Mouse (Mus musculus): ENCODE measurements around the gene AC134908.4. TPM values are rescaled to one million over a fixed set of nuclear protein-coding genes. Genes with fewer than 3 reads are reported as not detected.
A peak's percentile ranks its signal among the peaks of the same experiment; 100 is the strongest.

AC134908.4 gene
- polyA plus RNA-seq, 1 experiment from 2014 or later = not detected

- ATAC-seq (replicated peaks; ENCODE audit: low FRiP score, low TSS enrichment, low read depth) (no peak), DNase-seq (ENCODE audit: low spot score) (no peak)
- peaks cover 45% of the 10 kb centered on the region for H3K4me1 ChIP-seq (replicated peaks; ENCODE audit: control insufficient read depth, insufficient read depth, low read length)
- 84% methylated on average over 8 of the region's 8 CpGs for WGBS
- no peak overlapping the region for H3K9ac ChIP-seq (ENCODE audit: low read length)
- H3K27me3 ChIP-seq (replicated peaks; ENCODE audit: control insufficient read depth, insufficient read depth, low read length) = no peaks in the 10 kb centered on the region
- H3K36me3 ChIP-seq (ENCODE audit: control insufficient read depth, insufficient read depth, low read length) = peaks cover 45% of the 10 kb centered on the region
- H3K4me2 ChIP-seq (ENCODE audit: low read length) = peak overlapping the region; percentile 85
- H3K9me3 ChIP-seq (ENCODE audit: control insufficient read depth, low read length) = no peaks in the 10 kb centered on the region
- peak overlapping the region; percentile 69 for H3K4me3 ChIP-seq (ENCODE audit: low read depth, low read length)
- H3K27ac ChIP-seq (ENCODE audit: low read depth) = peak overlapping the region; percentile 82
These were observed 32.8 kb upstream of the AC134908.4 start for GRCm38 (mm10) chr17:25828223-25828594.

GRCm38 (mm10) chr17:25827546-25828222, 32.2 kb upstream of the AC134908.4 start:
- no peak for DNase-seq (ENCODE audit: low spot score)
- H3K27me3 ChIP-seq (replicated peaks; ENCODE audit: control insufficient read depth, insufficient read depth, low read length) = no peaks in the 10 kb centered on the region
- peaks cover 45% of the 10 kb centered on the region for H3K4me1 ChIP-seq (replicated peaks; ENCODE audit: control insufficient read depth, insufficient read depth, low read length)
- no peak overlapping the region for H3K4me3 ChIP-seq (ENCODE audit: low read depth, low read length)
- H3K27ac ChIP-seq (ENCODE audit: low read depth) = no peak overlapping the region
- no peak for ATAC-seq (replicated peaks; ENCODE audit: low FRiP score, low TSS enrichment, low read depth)
- WGBS = 96% methylated on average over 22 of the region's 22 CpGs
- no peak overlapping the region for H3K9ac ChIP-seq (ENCODE audit: low read length)
- H3K4me2 ChIP-seq (ENCODE audit: low read length) = no peak overlapping the region
- H3K36me3 ChIP-seq (ENCODE audit: control insufficient read depth, insufficient read depth, low read length) = peaks cover 45% of the 10 kb centered on the region
- no peaks in the 10 kb centered on the region for H3K9me3 ChIP-seq (ENCODE audit: control insufficient read depth, low read length)

- no peak overlapping the region for H3K4me3 ChIP-seq (ENCODE audit: low read depth, low read length)
- H3K27me3 ChIP-seq (replicated peaks; ENCODE audit: control insufficient read depth, insufficient read depth, low read length) = no peaks in the 10 kb centered on the region
- H3K9me3 ChIP-seq (ENCODE audit: control insufficient read depth, low read length) = no peaks in the 10 kb centered on the region
- H3K36me3 ChIP-seq (ENCODE audit: control insufficient read depth, insufficient read depth, low read length) = peaks cover 45% of the 10 kb centered on the region
- H3K4me2 ChIP-seq (ENCODE audit: low read length) = no peak overlapping the region
- WGBS = 93% methylated on average over 13 of the region's 13 CpGs
- DNase-seq (ENCODE audit: low spot score) (no peak), ATAC-seq (replicated peaks; ENCODE audit: low FRiP score, low TSS enrichment, low read depth) (no peak)
- H3K27ac ChIP-seq (ENCODE audit: low read depth) = no peak overlapping the region
- peaks cover 44% of the 10 kb centered on the region for H3K4me1 ChIP-seq (replicated peaks; ENCODE audit: control insufficient read depth, insufficient read depth, low read length)
- no peak overlapping the region for H3K9ac ChIP-seq (ENCODE audit: low read length)
These were observed 31.6 kb upstream of the AC134908.4 start for GRCm38 (mm10) chr17:25827011-25827410.

- Histone ChIP-seq H3K4me1 (replicated peaks; ENCODE audit: control insufficient read depth, insufficient read depth, low read length) (peaks cover 35% of the 10 kb centered on the region), H3K27ac (ENCODE audit: low read depth) (no peak overlapping the region), H3K4me2 (ENCODE audit: low read length) (no peak overlapping the region), H3K9ac (ENCODE audit: low read length) (no peak overlapping the region), H3K9me3 (ENCODE audit: control insufficient read depth, low read length) (no peaks in the 10 kb centered on the region), H3K4me3 (ENCODE audit: low read depth, low read length) (no peak overlapping the region), H3K36me3 (ENCODE audit: control insufficient read depth, insufficient read depth, low read length) (peaks cover 36% of the 10 kb centered on the region), H3K27me3 (replicated peaks; ENCODE audit: control insufficient read depth, insufficient read depth, low read length) (peaks cover 5% of the 10 kb centered on the region; the same call in 1 of the 2 replicates)
- DNase-seq (ENCODE audit: low spot score) = no peak
- 96% methylated on average over 27 of the region's 27 CpGs for WGBS
- ATAC-seq (replicated peaks; ENCODE audit: low FRiP score, low TSS enrichment, low read depth) = no peak
These were observed 30.6 kb upstream of the AC134908.4 start for GRCm38 (mm10) chr17:25825984-25826570.

- Histone ChIP-seq H3K4me1 (replicated peaks; ENCODE audit: control insufficient read depth, insufficient read depth, low read length) (peaks cover 29% of the 10 kb centered on the region), H3K27me3 (replicated peaks; ENCODE audit: control insufficient read depth, insufficient read depth, low read length) (peaks cover 11% of the 10 kb centered on the region), H3K9me3 (ENCODE audit: control insufficient read depth, low read length) (no peaks in the 10 kb centered on the region), H3K9ac (ENCODE audit: low read length) (no peak overlapping the region), H3K4me3 (ENCODE audit: low read depth, low read length) (no peak overlapping the region), H3K4me2 (ENCODE audit: low read length) (peak overlapping the region; percentile 92; the same call in 1 of the 2 replicates), H3K27ac (ENCODE audit: low read depth) (no peak overlapping the region), H3K36me3 (ENCODE audit: control insufficient read depth, insufficient read depth, low read length) (peaks cover 29% of the 10 kb centered on the region)
- no peak for ATAC-seq (replicated peaks; ENCODE audit: low FRiP score, low TSS enrichment, low read depth)
- no peak for DNase-seq (ENCODE audit: low spot score)
- WGBS = 94% methylated on average over 6 of the region's 6 CpGs
These were observed 29.9 kb upstream of the AC134908.4 start for GRCm38 (mm10) chr17:25825311-25825710.

GRCm38 (mm10) chr17:25824362-25825142, 29.1 kb upstream of the AC134908.4 start:
- Histone ChIP-seq H3K27ac (ENCODE audit: low read depth) (no peak overlapping the region), H3K9me3 (ENCODE audit: control insufficient read depth, low read length) (no peaks in the 10 kb centered on the region), H3K27me3 (replicated peaks; ENCODE audit: control insufficient read depth, insufficient read depth, low read length) (peaks cover 18% of the 10 kb centered on the region), H3K36me3 (ENCODE audit: control insufficient read depth, insufficient read depth, low read length) (peaks cover 24% of the 10 kb centered on the region), H3K9ac (ENCODE audit: low read length) (peak overlapping the region; percentile 62; the same call in 1 of the 2 replicates), H3K4me3 (ENCODE audit: low read depth, low read length) (peak overlapping the region; percentile 77; the same call in 1 of the 2 replicates), H3K4me2 (ENCODE audit: low read length) (peak overlapping the region; percentile 92), H3K4me1 (replicated peaks; ENCODE audit: control insufficient read depth, insufficient read depth, low read length) (peaks cover 21% of the 10 kb centered on the region)
- ATAC-seq (replicated peaks; ENCODE audit: low FRiP score, low TSS enrichment, low read depth) = no peak
- DNase-seq (ENCODE audit: low spot score) = no peak
- 66% methylated on average over 17 of the region's 17 CpGs for WGBS

- Histone ChIP-seq H3K4me3 (ENCODE audit: low read depth, low read length) (peak within 1 kb of the TSS; percentile 77), H3K9me3 (ENCODE audit: control insufficient read depth, low read length) (no peaks in the 10 kb centered on the region), H3K36me3 (ENCODE audit: control insufficient read depth, insufficient read depth, low read length) (peaks cover 24% of the 10 kb centered on the region), H3K27ac (ENCODE audit: low read depth) (peak within 1 kb of the TSS; percentile 38), H3K4me1 (replicated peaks; ENCODE audit: control insufficient read depth, insufficient read depth, low read length) (peaks cover 19% of the 10 kb centered on the region), H3K27me3 (replicated peaks; ENCODE audit: control insufficient read depth, insufficient read depth, low read length) (peaks cover 29% of the 10 kb centered on the region), H3K9ac (ENCODE audit: low read length) (peak within 1 kb of the TSS; percentile 62), H3K4me2 (ENCODE audit: low read length) (peak within 1 kb of the TSS; percentile 92)
- under 1% methylated on average over 18 of the region's 18 CpGs for WGBS
- ATAC-seq (replicated peaks; ENCODE audit: low FRiP score, low TSS enrichment, low read depth) = 0 out of 2 replicates have a peak, but pooled peaks have one; percentile 49
- DNase-seq (ENCODE audit: low spot score) = peak; percentile 79
These were observed 28.0 kb upstream of the AC134908.4 start, which contains the start of gene Wdr24 for GRCm38 (mm10) chr17:25823452-25823851. Gene Wdr24, plus strand, starts transcription at chr17:25823627.

- Histone ChIP-seq H3K27me3 (replicated peaks; ENCODE audit: control insufficient read depth, insufficient read depth, low read length) (peaks cover 40% of the 10 kb centered on the region), H3K4me3 (ENCODE audit: low read depth, low read length) (no peak overlapping the region), H3K4me1 (replicated peaks; ENCODE audit: control insufficient read depth, insufficient read depth, low read length) (peaks cover 3% of the 10 kb centered on the region), H3K27ac (ENCODE audit: low read depth) (no peak overlapping the region), H3K9ac (ENCODE audit: low read length) (no peak overlapping the region), H3K4me2 (ENCODE audit: low read length) (peak overlapping the region; percentile 25), H3K9me3 (ENCODE audit: control insufficient read depth, low read length) (no peaks in the 10 kb centered on the region), H3K36me3 (ENCODE audit: control insufficient read depth, insufficient read depth, low read length) (no peaks in the 10 kb centered on the region)
- WGBS = 5% methylated on average over 46 of the region's 46 CpGs
- peak; percentile 41 for ATAC-seq (replicated peaks; ENCODE audit: low FRiP score, low TSS enrichment, low read depth)
- no peak for DNase-seq (ENCODE audit: low spot score)
These were observed 23.7 kb upstream of the AC134908.4 start for GRCm38 (mm10) chr17:25818851-25819780.
